Mouse (Mus musculus) hindbrain, postnatal 0 days (tissue): ENCODE measurements around the gene Rasgef1b. TPM values are rescaled to one million over a fixed set of nuclear protein-coding genes. Genes with fewer than 3 reads are reported as not detected.
A peak's percentile ranks its signal among the peaks of the same experiment; 100 is the strongest.

ENCODE experiments used
- ATAC-seq: fragments of 200-750 bp; cut with Nextera tagmentation; 2 replicates; pipeline ENCODE4 v1.8.0; 2017; ENCODE audit warnings: mild to moderate bottlenecking, moderate TSS enrichment, moderate library complexity
- DNase-seq: peaks from one replicate; pipeline ENCODE4 v3.0.0-alpha.2; 2015; ENCODE audit warnings: low spot score
- H3K27ac ChIP-seq: fragments of 300-500 bp; sonication (generic); 2 replicates; pipeline ENCODE4 v1.5.1; 2014; ENCODE audit warnings: mild to moderate bottlenecking
- H3K27me3 ChIP-seq: fragments of 300-500 bp; sonication (generic); 2 replicates; pipeline ENCODE4 v1.6.1; 2014; ENCODE audit warnings: low read length, mixed read lengths; ENCODE audit not compliant: insufficient read depth
- H3K36me3 ChIP-seq: fragments of 300-500 bp; sonication (generic); 2 replicates; pipeline ENCODE4 v1.6.1; 2014; ENCODE audit warnings: low read length, mixed read lengths; ENCODE audit not compliant: insufficient read depth
- H3K4me1 ChIP-seq: fragments of 300-500 bp; sonication (generic); 2 replicates; pipeline ENCODE4 v1.6.1; 2014; ENCODE audit warnings: antibody characterized with exemption, low read length, mixed read lengths; ENCODE audit not compliant: insufficient read depth
- H3K4me2 ChIP-seq: fragments of 300-500 bp; sonication (generic); 2 replicates; pipeline ENCODE4 v1.6.1; 2014; ENCODE audit warnings: low read depth, mild to moderate bottlenecking, low read length, moderate library complexity, mixed read lengths
- H3K4me3 ChIP-seq: fragments of 300-500 bp; sonication (generic); 2 replicates; pipeline ENCODE4 v1.5.1; 2014; ENCODE audit warnings: low read length
- H3K9ac ChIP-seq: fragments of 300-500 bp; sonication (generic); replicated peaks from 2 replicates; pipeline ENCODE4 v1.6.1; 2014; ENCODE audit warnings: mild to moderate bottlenecking, low read length, moderate library complexity, mixed read lengths
- H3K9me3 ChIP-seq: fragments of 300-500 bp; sonication (generic); 2 replicates; pipeline ENCODE4 v1.6.1; 2016; ENCODE audit warnings: low read length, mixed read lengths
- CTCF ChIP-seq: IDR thresholded peaks from 2 replicates; pipeline ENCODE4 v1.5.1; 2016; ENCODE audit warnings: antibody characterized with exemption, control low read depth, low read depth
- WGBS: fragments of 180-500 bp; shearing (Covaris S2); extraction: QIAGEN DNeasy Blood & Tissue Kit; methylation state at CpG from one replicate; pipeline ENCODE4 v1.1.7; 2014; 5-methylcytosine and 5-hydroxymethylcytosine counted together
- polyA plus RNA-seq: library from polyadenylated mRNA; unstranded; fragments of >200 nt; fragmentation: Nextera tagmentation; extraction: Ambion mirVana; gene quantifications from 2 replicates; pipeline ENCODE4 v1.2.1, GENCODE M21; 2015
- total RNA-seq: library from RNA; depleted of rRNA; stranded (reverse); fragments of >200 nt; gene quantifications from 2 replicates; pipeline ENCODE4 v1.2.3, GENCODE M21; 2014

The Rasgef1b gene
- total and polyA plus RNA-seq, 2 experiments from 2014 or later, result 32.0 to 39.9 TPM

- peak; percentile 46 for TF ChIP-seq CTCF
- Histone ChIP-seq H3K27me3 (no peaks in the 10 kb centered on the region), H3K4me3 (no peak overlapping the region), H3K36me3 (no peaks in the 10 kb centered on the region), H3K9me3 (no peaks in the 10 kb centered on the region), H3K4me2 (peak overlapping the region; percentile 39), H3K9ac (no peak overlapping the region; the same call in 1 of the 2 replicates), H3K27ac (peak overlapping the region; percentile 61), H3K4me1 (peaks cover 19% of the 10 kb centered on the region; the same call in 1 of the 2 replicates)
- DNase-seq (peak; percentile 89), ATAC-seq (peak; percentile 91)
- 5% methylated on average over 20 of the region's 20 CpGs for WGBS
Observed at GRCm38 (mm10) chr5:99479263-99480077, 249.4 kb downstream of the Rasgef1b start.

DNA sequence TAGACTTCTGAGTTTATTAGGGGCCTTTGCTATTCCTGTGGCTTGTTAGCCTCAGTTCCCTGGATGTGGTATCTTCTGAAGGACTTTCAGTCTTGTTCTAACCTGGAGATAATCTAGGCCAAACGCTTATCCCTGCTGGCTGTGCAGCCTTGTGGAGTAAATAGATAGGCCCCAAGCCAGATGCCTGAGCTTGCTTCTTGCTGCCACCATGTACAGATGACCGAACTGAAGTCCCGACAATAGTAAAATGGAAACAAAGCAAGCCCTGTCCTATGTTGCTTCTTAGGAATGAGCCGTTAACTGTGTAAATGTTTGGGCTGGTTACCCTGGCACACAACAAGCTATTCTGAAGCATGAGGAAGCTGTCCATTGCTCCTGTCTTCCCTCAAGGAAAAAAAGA lies 250.1 kb downstream of the Rasgef1b start:
- no peak for ATAC-seq
- Histone ChIP-seq H3K4me3 (no peak overlapping the region), H3K9ac (no peak overlapping the region), H3K4me1 (peaks cover 19% of the 10 kb centered on the region; the same call in 1 of the 2 replicates), H3K36me3 (no peaks in the 10 kb centered on the region), H3K4me2 (no peak overlapping the region), H3K27ac (peak overlapping the region; percentile 61; the same call in 1 of the 2 replicates), H3K27me3 (no peaks in the 10 kb centered on the region), H3K9me3 (no peaks in the 10 kb centered on the region)
- TF ChIP-seq CTCF, result no peak
- DNase-seq, result peak; percentile 28
- 28% methylated on average over 4 of the region's 4 CpGs for WGBS

DNA sequence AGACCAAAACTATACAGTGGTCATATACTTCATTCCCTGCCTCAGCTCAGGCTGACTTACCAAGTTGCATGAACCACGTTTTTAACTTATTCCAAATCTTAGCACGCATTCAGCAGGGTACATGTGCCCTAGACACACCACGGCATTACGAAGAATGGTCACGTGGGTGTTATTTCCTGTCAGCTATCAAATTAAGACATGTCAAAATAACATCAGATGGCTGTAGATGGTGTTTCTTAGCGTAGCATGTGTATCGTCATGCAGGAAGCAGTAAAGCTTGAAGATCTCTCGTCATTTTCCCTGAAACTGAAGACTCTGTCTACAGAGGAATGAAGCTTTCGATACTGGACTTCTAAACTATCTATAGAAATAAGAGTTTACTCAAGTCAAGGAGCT lies 251.4 kb downstream of the Rasgef1b start:
- Histone ChIP-seq H3K9ac (no peak overlapping the region), H3K27ac (no peak overlapping the region), H3K36me3 (no peaks in the 10 kb centered on the region), H3K4me1 (peaks cover 19% of the 10 kb centered on the region; the same call in 1 of the 2 replicates), H3K4me3 (no peak overlapping the region), H3K27me3 (no peaks in the 10 kb centered on the region), H3K9me3 (no peaks in the 10 kb centered on the region), H3K4me2 (no peak overlapping the region)
- DNase-seq (no peak), ATAC-seq (no peak)
- TF ChIP-seq CTCF, result no peak
- 89% methylated on average over 9 of the region's 9 CpGs for WGBS

DNA sequence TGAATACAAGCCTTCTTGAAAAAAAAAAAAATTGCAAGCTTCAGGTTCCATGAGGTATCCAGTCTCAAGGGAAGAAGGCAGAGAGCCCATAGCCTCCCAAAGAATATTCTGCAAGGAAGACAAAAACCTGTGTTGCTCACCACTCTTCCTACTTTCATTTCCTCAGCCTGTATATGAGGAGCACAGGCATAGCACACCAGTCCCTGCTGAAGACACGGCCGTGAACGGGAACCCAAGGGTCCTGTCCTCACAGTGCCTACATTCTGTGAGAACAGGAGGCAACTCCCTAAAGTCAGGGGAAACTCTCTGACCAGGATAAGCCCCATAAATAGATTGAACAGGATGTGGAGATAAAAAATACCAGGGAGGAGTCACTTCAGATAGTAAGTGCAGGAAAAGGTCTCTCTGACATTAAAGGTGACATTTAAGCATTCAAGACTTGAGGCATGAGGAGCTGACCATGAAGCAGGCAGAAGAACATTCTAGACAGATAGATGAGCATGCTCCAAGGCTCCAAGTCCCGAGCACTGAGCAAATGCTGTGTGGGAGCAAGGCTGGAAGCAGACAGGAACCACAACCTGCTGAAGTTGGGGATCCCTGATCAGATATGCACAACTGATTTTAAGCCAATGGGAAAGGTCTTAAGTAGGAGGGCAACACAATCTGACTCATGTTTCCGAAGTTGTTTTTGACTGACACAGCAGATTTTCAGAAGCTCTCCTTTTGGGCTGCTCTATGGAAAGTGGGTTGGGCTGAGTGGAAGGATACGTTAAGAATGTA lies 252.0 kb downstream of the Rasgef1b start:
- Histone ChIP-seq H3K36me3 (no peaks in the 10 kb centered on the region), H3K27ac (no peak overlapping the region), H3K27me3 (no peaks in the 10 kb centered on the region), H3K4me3 (no peak overlapping the region), H3K9me3 (no peaks in the 10 kb centered on the region), H3K9ac (no peak overlapping the region), H3K4me1 (peaks cover 19% of the 10 kb centered on the region; the same call in 1 of the 2 replicates), H3K4me2 (no peak overlapping the region)
- 88% methylated on average over 6 of the region's 6 CpGs for WGBS
- DNase-seq (no peak), ATAC-seq (no peak)
- no peak for TF ChIP-seq CTCF

- Histone ChIP-seq H3K36me3 (no peaks in the 10 kb centered on the region), H3K27me3 (no peaks in the 10 kb centered on the region), H3K9ac (no peak overlapping the region), H3K9me3 (no peaks in the 10 kb centered on the region), H3K27ac (no peak overlapping the region), H3K4me1 (no peaks in the 10 kb centered on the region), H3K4me2 (no peak overlapping the region), H3K4me3 (no peak overlapping the region)
- TF ChIP-seq CTCF, result no peak
- ATAC-seq (no peak), DNase-seq (no peak)
- WGBS, result 86% methylated on average over 5 of the region's 5 CpGs
Observed at GRCm38 (mm10) chr5:99472607-99473335, 256.1 kb downstream of the Rasgef1b start.

DNA sequence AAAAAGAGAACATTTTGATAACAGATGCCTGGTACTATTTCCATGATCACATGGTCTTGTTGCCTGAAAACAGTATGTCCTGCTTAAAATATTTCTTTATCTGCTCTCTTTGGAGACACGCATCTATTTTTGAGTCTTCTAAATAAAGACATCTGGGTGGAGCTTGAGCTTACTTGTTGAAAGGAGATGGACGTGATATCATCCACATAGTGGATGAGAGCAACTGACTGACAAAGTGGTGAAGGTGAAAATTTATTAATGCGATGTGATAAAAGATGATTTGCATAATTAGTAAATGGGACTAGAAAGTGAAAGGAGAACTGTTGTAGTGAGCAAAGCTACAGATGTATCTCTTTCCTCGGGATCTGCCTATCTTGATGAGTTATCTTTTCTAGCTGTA lies 257.1 kb downstream of the Rasgef1b start:
- no peaks in the 10 kb centered on the region for H3K36me3 ChIP-seq
- H3K4me1 ChIP-seq, result no peaks in the 10 kb centered on the region
- H3K4me2 ChIP-seq, result no peak overlapping the region
- no peak overlapping the region for H3K27ac ChIP-seq
- no peak overlapping the region for H3K9ac ChIP-seq
- no peak overlapping the region for H3K4me3 ChIP-seq
- no peaks in the 10 kb centered on the region for H3K9me3 ChIP-seq
- ATAC-seq (no peak), DNase-seq (no peak)
- H3K27me3 ChIP-seq, result no peaks in the 10 kb centered on the region
- WGBS, result 83% methylated on average over 4 of the region's 4 CpGs
- TF ChIP-seq CTCF, result no peak
